Mouse (Mus musculus) C2C12 (cell line): ENCODE measurements around the gene Baiap3.

ENCODE experiments used
- CTCF ChIP-seq: IDR thresholded peaks from one replicate; pipeline ENCODE4 v1.5.1; 2011; ENCODE audit not compliant: control insufficient read depth, insufficient read depth, insufficient read length
- MAX ChIP-seq: IDR thresholded peaks from one replicate; pipeline ENCODE4 v1.6.1; 2011; ENCODE audit warnings: mild to moderate bottlenecking, control low read depth
- MYOD1 ChIP-seq: IDR thresholded peaks from one replicate; pipeline ENCODE4 v1.6.1; 2011; ENCODE audit warnings: low read depth; ENCODE audit not compliant: control insufficient read depth, insufficient read length
- MYOG ChIP-seq: IDR thresholded peaks from one replicate; pipeline ENCODE4 v1.6.1; 2011; ENCODE audit not compliant: control insufficient read depth, insufficient read length; ENCODE audit errors: extremely low read depth

GRCm38 (mm10) chr17:25257804-25258261 lies 1.7 kb upstream of the Baiap3 start:
- TF ChIP-seq CTCF (no peak), MYOG (no peak), MYOD1 (no peak), MAX (no peak)
